Mouse (Mus musculus): ENCODE data around the gene Cstf1.

DNA sequence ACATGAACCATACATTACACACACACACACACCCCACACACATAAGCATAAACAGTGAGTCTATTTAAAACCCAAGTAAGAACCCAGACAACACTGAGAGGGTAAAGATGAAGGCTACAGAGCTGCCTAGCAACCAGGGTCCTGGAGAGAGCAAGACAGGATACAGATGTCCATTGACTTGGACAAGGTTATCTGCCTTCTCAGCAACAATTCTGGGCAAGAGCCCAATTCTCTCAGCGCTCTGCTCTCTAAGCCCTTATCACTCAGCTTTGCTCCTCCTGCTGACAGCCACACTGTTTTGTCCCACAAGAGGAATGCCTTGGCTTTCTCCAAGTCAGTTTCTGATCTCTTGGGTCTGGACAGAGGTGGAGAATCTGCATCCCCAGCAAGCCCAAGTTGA, 60.1 kb downstream of the Cstf1 start:
- no peak for TF ChIP-seq POLR2A (IDR thresholded peaks at IDR 0.05; ENCODE audit: borderline replicate concordance, control insufficient read depth, low read depth, low read length)
- TF ChIP-seq CTCF (IDR thresholded peaks at IDR 0.05; ENCODE audit: control insufficient read depth, insufficient read depth, low read length) = no peak

Data from bone marrow, adult 2 months (tissue).